Mouse (Mus musculus) retina, postnatal 7 days (tissue): Measurements from ENCODE around the gene Smarcd3.
A peak's percentile ranks its signal among the peaks of the same experiment; 100 is the strongest.

Experiments used
- DNase-seq: peaks from one replicate; pipeline ENCODE4 v3.0.0-alpha.2; 2012; ENCODE audit warnings: low read depth, low spot score

Gene Smarcd3

DNA sequence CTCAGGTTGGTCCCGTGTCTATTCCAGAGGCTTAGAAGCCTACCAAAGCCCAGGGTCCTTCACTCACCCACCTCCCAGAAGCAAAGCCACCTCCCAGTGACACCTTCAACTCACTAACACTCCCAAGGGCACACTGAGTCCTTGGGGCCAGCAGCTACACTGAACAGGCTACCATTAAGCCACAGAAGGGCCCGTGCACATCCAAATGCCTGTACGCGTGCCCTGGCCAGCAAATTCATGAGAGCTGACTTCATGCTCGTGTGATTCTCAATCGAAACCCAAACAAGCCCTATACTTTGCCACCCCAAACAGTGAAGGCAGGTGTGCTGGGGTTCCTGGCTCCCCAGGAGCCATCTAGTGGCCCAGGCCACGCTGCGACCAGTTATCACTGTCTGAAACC, 3.6 kb downstream of the Smarcd3 start:
- DNase-seq: no peak

DNA sequence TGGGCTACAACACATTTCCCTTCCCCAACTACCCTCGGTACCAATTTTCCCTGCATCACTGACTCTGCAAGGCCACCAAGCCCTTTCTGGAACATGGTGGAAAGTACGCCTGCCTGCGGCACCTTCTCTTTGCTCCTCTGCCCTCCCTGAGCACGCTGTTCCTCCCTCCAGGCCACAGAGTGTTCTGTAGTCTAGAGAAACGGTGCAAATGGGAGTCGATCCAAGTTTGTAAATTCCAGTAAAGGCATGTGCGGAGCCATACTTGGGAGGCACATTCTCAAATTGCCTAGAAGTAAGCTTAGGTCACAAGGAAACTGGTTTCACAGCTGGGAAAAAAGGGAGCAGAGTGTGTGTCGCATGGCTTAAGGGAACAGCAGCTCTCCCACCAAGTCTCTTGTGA, 4.1 kb downstream of the Smarcd3 start:
- DNase-seq: no peak

DNA sequence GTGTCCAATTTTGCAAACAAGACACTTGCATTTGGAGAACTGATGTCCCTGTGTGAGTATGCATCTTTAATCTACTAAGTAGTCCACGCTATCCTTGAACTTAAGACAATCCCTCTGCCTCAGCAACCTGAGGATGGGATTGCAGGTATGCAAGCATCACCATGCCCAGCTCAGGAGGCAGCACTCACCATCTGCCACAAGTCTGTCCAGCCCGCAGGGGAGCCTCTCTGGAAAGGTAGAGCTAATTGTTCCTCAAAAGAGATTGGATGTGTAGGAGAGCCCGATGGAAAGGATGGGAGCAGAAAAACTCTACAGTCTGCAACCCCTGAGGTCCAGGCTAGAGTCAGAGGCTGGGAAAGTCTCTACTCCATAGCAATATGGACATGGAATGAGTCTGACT, 5.3 kb downstream of the Smarcd3 start:
- no peak for DNase-seq

DNA sequence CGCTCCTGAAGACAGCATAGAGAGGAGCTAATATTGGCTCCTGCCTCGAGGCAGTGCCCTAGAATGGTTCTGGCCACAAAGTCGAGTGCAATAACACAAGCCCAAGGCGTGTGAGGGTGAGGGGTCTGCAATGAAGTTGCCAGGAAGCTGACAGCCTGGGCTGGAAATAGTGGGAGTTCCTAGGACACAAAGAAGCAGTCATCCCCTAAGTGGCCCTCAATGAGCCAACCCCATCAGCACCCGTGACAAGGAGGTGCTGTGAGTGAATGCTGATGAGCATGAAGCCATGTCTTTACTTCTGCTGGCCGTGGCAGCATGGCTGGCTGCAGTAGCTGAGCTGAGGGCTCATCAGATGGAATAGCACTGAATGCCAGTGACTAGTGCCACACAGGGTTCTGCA, 9.1 kb downstream of the Smarcd3 start:
- DNase-seq: no peak

DNA sequence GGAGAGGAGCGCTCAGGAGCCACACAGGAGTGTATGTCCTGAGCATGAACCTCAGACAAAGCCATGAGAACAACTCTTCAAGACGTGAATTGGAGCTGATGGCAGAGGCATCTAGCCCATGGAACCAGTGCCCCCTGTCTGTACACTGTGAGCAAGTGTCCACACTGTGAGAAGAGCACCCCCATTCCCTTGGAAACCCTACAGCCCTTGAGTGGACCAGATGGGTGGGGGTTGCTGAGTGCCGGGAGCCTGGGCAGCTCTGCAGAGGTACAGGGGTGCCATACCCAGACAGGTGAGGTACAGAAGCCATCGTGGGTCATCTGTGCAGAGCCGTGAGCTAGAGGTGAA, 11.9 kb downstream of the Smarcd3 start:
- DNase-seq: no peak

DNA sequence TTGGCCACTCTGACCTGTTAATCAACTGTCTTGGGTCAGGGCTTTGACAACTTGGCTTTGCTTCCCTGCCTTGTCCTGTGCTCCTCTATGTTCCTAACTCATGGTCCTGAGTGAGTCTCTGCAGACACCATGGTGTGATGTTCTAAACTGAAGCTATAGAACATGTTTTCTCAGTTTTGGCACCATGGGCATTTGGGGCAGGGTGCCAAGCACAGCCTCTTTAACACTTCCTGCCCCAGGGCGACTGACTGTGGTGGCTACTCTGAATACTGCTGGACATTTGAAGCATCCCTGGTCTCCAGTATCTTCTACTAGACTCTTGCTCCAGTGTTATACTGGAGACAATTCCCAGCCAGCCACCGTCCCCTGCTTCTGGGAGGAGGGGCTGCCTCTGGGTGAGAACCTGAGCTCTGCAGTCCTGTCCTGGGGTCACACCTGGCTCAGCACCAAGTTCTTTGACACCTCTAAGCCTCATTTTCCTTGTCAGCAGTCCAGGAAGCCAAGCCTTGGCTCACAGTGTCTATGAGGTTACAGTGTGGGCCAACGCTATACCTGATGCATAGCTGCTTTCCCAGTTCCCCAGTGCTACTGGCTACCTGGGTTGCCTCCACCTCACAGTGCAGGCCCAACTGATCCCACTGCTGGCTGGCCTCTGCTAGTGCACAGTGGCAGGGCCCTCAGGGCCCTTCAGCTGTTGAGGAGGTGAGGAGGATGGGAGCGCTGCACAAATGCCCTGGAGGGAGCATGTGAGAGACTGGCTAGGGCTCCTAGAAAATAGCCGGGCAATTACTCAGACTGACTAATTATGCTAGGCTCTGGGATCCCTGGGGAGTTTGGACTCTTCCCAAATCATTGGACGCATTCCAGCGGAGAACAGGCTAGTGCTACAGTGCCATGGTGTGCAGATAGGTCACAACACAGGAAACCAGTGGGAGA, 12.6 kb downstream of the Smarcd3 start:
- no peak for DNase-seq

DNA sequence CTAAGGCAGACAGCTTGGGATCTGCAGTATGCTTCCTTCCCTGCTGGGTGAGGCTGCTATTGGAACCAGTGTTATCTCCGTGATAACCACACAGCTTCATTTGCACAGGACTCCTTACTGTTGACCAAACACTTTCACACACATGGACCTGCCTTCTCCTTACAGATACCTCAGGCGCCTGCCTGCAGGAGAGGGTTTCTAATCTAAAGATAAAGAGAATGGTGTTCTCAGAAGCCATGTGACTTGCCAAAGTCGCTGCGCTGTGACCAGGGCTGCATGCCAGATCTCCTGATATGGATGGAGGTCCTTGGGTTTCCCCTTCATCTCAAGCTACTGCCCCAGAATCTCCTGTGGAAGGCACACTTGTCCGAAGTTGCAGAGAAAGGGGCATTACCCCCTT, 14.8 kb downstream of the Smarcd3 start:
- no peak for DNase-seq

DNA sequence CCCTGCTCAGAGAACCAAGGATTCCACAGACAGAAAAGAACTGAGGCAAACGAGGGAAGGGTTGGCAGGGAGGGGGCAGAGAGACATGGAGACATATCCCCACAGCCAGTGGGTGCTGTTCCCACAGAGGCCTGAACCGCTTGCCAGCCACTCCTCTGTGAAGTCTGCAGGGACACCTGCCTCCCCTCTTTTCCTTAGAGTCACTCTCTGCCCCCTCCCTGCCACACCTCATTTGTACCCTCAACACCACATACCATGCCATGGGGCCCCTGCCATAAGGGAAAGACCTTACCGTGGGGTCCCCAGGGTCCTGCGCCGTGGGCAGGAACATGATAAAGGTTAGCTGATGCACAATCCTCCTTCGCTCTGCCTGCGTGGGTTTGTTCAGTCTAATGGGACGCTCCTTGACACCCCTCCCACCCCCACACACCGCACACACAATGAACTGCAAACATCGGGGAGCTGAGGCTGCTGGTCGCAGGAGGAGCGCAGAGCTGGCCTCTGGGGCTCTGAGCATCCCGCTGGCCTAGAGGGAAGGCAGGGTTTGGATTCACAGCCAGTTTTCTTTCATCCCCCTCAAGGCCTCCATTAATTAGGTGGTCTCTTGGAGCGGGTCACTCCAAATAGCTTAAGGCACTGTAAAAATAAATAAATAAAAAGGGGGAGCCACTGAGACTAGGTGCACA, 18.1 kb downstream of the Smarcd3 start:
- DNase-seq: no peak

DNA sequence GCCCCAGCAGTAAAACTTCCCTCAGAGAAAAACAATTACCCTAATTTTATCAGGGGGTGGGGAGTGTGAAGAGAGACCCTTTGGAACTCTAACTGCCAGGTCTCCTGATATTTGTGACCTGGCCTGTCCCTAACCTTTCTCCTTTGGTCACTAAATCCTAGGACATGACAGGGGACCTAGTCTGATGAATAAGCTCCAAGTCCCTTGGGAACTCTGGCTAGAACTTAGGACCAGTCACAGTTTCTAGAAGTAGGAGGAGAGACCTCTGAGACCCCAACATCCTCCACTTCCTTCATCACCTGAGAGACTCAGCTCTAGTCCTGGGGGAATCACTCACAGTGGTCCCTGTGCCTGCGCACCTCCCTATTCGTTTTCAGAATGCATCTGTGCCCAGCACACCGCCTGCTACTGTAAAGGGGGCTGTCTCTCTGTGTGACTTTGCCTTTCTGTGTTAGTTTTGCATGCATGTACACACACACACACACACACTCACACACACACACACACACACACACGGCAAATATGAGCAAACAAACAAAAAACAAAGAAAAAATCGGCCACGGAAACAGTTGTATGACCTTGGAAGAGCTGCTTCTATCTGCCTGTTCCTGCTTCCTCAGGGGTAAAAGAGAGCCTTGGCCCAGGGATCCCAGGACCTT, 18.8 kb downstream of the Smarcd3 start:
- DNase-seq: no peak

DNA sequence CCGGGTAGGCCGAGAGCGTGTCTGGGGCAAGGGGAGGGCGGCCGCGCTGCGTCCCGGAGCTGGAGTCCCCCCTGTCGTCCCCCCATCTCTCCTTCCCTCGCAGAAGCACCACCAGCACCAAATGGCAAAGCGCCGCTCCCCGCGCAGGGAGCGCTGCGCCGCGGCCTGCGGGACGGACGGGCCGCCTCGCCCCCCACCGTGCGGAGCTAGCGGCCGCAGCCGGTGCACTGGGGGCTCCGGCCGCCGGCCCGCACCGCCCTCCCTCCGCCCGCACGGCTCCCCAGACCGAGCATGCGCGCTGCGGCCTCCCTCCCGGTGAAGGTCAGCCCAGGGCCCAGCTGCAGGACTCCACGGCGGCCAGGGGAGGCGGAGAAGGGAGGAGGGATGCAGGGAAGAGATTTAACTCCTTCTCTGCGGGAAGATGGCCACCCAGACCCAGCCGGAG, 19.5 kb downstream of the Smarcd3 start:
- DNase-seq: peak; percentile 83

DNA sequence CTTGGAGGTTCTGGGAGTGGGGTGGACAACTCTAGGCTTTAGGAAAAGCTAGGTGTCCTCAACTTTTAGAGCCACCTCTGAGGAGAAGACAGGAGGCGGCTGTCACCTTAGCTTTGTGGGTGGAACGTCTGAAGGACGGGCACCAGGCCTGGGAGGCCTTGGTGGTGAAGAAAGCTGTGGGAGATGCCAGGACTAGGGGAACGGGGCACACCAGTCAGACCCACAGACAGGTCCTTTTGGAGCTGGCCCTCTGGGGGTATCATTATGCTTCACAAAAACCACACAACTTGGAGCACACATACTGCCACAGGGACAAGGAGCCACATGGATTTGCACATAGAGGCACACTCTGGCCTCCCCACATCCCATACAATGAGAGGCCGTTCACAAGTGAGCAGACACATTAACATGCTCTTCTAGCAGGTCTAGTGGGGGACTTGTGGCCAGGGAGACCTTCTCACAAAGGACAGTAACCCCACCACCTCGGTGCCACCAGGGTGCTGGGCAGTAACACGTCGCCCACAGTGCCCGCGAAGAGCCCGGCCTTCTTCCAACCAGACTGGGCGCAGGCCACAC, 20.0 kb downstream of the Smarcd3 start:
- no peak for DNase-seq

DNA sequence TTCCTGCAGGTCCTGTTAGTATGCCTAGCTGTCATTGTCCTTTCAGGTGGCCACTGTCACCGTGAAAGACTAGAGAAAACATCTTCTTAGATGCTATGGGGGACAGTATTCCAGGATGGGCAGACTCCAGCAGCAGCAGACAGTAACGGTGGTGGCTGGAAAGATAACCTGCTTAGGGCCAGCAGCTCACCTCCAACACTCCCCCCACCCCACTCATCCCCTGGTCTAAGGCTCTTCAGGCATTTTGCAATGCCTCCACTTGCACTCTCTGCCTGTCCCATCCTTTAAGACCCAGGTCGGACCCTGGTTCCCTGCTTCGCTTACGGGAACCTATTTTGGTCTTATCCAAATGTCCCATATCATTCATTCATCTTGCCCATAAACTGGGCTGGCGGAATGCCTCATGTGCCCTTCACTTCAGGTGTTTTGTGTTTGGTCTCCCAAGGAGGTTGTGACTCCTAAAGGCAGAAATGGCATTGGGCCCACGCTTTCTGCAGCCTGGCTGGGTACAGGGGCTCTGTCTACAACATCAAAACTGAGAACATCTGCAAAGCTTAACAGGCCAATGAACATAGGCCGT, 20.7 kb downstream of the Smarcd3 start:
- DNase-seq: no peak

DNA sequence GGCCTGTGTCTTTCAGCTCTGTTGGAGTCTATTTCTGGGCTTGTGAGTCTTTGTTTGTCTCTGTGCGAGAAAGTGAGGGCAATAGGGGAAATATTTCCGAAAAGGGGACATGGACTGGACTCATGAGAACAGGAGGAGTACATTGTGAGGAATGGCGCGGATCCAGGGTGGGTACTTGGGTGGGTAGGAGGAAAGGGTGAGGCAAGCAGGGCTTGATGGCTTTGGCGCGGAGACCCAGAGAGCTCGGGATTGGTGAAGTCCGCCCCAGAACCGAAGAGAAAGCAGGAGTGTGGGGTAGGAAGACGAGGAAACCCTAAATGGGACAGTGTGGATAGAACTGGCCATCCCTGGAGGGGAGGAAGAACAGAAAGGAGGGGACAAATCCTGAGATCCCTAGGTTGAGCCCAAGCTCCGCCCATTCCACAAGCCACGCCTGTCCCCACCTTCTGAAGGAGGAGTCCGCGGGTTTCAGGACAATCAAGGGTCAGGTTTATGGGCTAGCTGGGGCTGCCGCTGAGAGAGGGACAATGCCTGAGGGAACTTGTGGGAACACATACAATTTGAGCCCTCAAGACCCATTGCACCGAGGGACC, 21.4 kb downstream of the Smarcd3 start:
- no peak for DNase-seq

DNA sequence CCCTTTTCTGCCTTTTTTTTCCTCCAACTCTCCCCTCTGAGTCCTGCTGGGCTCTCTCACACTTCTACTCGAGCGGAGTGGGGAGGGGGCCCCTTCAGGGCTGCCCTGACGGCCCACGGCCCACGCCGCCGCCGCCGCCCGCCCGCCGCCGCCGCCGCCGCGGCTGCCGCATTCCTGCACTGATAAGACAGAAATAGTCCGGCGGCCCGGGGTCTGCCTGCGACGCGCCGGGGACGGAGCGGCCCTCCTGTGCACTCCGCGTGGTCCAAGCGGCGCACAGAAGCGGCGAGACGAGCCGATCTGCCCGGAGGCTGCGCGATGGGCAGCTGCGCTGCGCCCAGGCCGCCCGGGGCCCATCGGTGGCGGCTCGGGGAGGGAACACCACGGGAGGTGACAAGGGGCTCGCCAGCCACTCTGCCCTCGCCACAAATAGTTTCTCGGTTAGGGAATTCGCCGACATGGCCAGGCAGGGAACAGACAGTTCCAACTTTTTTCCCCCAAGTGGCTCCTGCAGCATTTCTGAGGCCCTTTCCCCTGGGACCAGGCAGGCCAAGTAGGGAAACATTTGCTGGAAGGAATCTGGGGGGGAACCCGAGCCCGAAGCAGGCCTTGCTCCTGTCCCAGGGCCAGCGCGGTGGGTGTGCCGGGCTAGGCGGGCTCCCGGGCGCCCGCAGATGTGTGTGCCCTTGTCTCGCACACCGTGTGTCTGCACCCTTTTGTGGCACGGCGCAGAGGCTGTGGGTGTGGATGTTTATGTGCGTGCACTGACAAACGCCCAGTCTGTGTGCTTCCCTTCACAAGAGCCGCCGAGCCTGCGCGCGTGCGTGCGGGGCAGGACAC, 22.1 kb downstream of the Smarcd3 start:
- DNase-seq: no peak

DNA sequence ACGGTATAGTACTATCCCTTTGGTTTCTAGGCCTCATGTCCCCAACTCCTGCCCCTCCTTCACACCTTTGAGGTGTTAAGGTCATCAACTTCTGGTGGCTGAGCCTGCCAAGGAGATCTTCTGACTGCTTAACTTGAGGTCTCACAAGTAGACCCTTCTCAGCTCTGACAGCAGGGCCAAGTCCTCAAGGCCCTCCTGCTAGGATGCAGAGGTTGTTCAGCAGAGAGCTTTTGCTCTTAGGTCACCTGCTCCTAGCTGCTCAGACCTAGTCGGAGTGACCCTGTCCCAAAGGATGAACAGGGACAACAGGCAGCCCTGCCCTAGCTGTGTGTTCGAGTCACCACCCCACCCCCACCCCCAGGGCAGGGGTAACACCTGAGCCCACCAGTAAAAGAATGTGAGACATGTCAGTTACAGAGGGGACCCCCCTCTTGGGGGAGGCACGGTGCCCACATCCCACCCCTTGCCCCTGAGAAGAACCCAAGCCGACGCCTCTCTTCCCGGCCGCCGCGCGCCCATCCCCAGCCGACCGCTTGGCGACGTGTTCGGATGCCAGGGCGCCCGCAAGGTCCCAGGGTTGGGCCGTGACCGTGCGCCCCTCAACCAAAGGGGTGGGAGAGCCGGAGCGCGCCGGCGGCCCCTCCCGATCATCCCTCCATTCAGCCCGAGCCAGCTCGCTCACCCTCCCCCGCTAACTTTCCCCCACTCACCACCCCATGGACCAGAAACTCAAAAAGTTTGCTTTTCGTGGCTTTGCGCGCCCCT, 23.0 kb downstream of the Smarcd3 start:
- DNase-seq: no peak

DNA sequence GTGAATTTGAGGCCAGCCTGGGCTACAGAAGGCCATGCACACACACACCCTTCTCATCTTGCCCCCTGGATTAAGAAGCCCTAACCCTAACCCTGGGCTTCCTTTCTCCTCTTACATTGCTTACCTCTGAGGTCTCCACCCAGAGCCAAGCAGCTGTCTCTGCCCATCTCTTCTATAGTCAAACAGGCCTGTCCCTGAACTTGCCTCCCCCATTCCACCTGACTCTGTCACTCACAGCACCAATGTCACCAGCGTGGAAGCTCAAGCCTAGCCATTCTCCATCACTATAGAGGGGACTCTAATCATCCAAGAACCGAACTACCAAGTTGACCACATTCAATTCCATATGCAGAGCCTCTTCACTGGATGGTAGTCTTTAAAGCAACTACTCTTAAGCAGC, 24.0 kb downstream of the Smarcd3 start:
- no peak for DNase-seq

DNA sequence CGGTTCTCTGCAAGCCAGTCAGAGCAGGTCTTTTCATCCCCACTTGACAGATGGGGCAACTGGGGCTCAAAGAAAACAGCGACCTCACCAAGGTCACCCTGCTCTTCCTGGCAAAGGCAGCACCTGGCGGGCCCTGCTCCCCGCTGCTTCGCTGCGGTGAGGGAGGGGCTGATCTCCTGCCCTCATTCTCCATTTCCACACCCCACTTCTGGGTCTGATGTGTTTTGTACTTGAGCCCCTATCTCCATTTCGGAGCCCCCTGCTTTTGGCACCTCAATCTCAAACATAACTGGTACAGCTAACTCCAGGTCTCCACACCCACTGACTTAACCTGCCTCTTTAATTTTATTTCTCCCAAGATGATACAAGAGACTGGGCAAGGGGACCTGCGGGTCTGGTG, 25.1 kb downstream of the Smarcd3 start:
- DNase-seq: no peak

DNA sequence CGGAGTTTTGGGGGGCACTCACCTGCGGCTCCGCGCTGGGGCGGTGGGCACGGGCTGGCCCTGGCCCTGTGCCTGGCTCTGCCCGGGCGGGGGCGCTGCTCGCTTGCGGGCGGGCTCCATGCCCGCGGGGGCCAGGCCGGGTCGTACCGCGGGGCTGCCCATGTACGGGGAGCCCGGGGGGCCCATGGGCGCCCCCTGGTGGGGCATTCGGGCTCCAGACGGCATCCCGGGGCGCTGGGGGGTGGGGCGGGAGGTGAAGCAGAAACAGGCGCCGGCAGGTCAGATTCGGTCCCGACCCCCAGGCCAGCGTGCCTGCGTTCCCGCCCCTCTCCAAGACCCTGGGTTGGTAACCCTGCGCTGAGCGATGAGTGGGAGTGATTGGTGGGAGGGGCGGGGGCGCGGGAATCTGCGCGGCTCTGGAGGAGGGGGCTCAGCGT, 25.6 kb downstream of the Smarcd3 start:
- DNase-seq: no peak

DNA sequence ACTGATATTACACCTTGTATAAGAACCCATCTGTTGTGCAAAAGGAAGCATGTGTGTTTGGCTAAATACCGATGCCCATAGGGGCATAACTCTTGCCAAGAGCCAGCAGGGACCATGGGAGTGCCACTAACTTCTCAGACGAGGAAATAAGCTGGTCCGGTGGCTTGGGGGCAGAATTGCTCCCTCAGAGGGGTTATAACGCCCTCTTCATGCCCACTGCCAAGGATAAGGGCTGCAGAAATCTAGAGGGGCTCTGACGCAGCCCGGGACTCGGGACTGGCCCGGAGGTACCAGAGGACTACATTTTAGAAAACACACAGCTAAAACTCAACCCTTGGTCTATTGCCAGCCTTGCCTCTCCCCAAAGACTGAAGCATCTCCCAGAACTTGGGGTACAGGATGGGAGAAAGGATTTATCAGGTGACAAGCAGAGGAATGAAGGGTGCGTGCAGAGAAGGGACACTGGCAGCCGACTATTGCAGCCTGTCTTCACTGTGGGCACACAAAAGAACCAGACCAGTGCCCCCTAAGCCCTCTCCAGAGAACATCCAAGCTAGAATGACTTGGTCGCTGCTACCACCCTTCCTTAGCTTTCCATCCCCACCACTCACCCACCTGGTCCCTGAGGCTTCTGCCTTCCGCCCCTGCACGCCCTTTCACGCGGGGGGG, 26.2 kb downstream of the Smarcd3 start:
- DNase-seq: no peak
